Mouse (Mus musculus) myocyte (in vitro differentiated cells): ENCODE measurements around the gene Adam17. TPM values are rescaled to one million over a fixed set of nuclear protein-coding genes. Genes with fewer than 3 reads are reported as not detected.

Experiments
- H3K27me3 ChIP-seq: one replicate; pipeline ENCODE4 v1.6.1; 2011; ENCODE audit not compliant: control insufficient read depth, insufficient read depth, insufficient read length
- H3K36me3 ChIP-seq: one replicate; pipeline ENCODE4 v1.6.1; 2011; ENCODE audit not compliant: control insufficient read depth, insufficient read depth
- H3K4me2 ChIP-seq: one replicate; pipeline ENCODE4 v1.6.1; 2011; ENCODE audit warnings: low read depth, control low read depth
- H3K4me3 ChIP-seq: one replicate; pipeline ENCODE4 v1.5.1; 2011; ENCODE audit warnings: mild to moderate bottlenecking, control low read depth, moderate library complexity
- H3K79me2 ChIP-seq: one replicate; pipeline ENCODE4 v1.6.1; 2011; ENCODE audit not compliant: control insufficient read depth, insufficient read depth
- H3ac ChIP-seq: one replicate; pipeline ENCODE4 v1.6.1; 2011; ENCODE audit not compliant: control insufficient read depth, insufficient read length
- CEBPB ChIP-seq: IDR thresholded peaks from 2 replicates; pipeline ENCODE4 v1.6.1; 2011; ENCODE audit warnings: mild to moderate bottlenecking, moderate library complexity; ENCODE audit not compliant: poor library complexity, insufficient read depth, severe bottlenecking
- E2F4 ChIP-seq: IDR thresholded peaks from one replicate; pipeline ENCODE4 v1.6.1; 2011; ENCODE audit warnings: mild to moderate bottlenecking, control low read depth, moderate library complexity; ENCODE audit not compliant: insufficient read depth
- MAX ChIP-seq: IDR thresholded peaks from one replicate; pipeline ENCODE4 v1.6.1; 2011; ENCODE audit warnings: low read depth, mild to moderate bottlenecking, control low read depth
- MYOD1 ChIP-seq, 3 experiments: IDR thresholded peaks; one replicate each; pipeline ENCODE4 v1.6.1; 2011; ENCODE audit warnings: control low read depth in 2 of 3, low read depth in 2 of 3, mild to moderate bottlenecking in 2 of 3, moderate library complexity in 1 of 3; ENCODE audit not compliant: insufficient read length in 2 of 3, control insufficient read depth in 1 of 3
- MYOG ChIP-seq, 3 experiments: IDR thresholded peaks; one replicate each; pipeline ENCODE4 v1.6.1; 2011; ENCODE audit warnings: control low read depth in 2 of 3, low read depth in 2 of 3, mild to moderate bottlenecking in 2 of 3; ENCODE audit not compliant: insufficient read length in 2 of 3, control insufficient read depth in 1 of 3, insufficient read depth in 1 of 3
- POLR2A ChIP-seq: IDR thresholded peaks from one replicate; pipeline ENCODE4 v1.6.1; 2011; ENCODE audit warnings: low read depth, mild to moderate bottlenecking, control low read depth, moderate library complexity; ENCODE audit not compliant: insufficient read length
- POLR2AphosphoS2 ChIP-seq: IDR thresholded peaks from one replicate; pipeline ENCODE4 v1.6.1; 2011; ENCODE audit warnings: low read depth, control low read depth; ENCODE audit not compliant: insufficient read length
- REST ChIP-seq: IDR thresholded peaks from one replicate; pipeline ENCODE4 v1.6.1; 2011; ENCODE audit warnings: mild to moderate bottlenecking, control low read depth, moderate library complexity; ENCODE audit not compliant: insufficient read depth, insufficient read length
- SRF ChIP-seq: IDR thresholded peaks from one replicate; pipeline ENCODE4 v1.6.1; 2011; ENCODE audit warnings: low read depth; ENCODE audit not compliant: control insufficient read depth, insufficient read length
- TCF12 ChIP-seq: IDR thresholded peaks from one replicate; pipeline ENCODE4 v1.6.1; 2011; ENCODE audit warnings: mild to moderate bottlenecking, control low read depth; ENCODE audit not compliant: poor library complexity, insufficient read depth, severe bottlenecking
- TCF3 ChIP-seq: IDR thresholded peaks from one replicate; pipeline ENCODE4 v1.6.1; 2011; ENCODE audit warnings: low read depth, control low read depth; ENCODE audit not compliant: insufficient read length
- USF1 ChIP-seq: IDR thresholded peaks from one replicate; pipeline ENCODE4 v1.6.1; 2011; ENCODE audit warnings: low read depth, mild to moderate bottlenecking, control low read depth, moderate library complexity
- polyA plus RNA-seq: library from polyadenylated mRNA; unstranded; fragments of >200 nt; fragmentation: generic; extraction: Trizol; gene quantifications from one replicate; pipeline ENCODE4 v1.2.1, GENCODE M21; 2012; ENCODE audit warnings: missing spikeins

Gene Adam17
- polyA plus RNA-seq, 1 experiment, result 13.4 TPM

- no peak overlapping the region for H3K4me2 ChIP-seq
- no peaks in the 10 kb centered on the region for H3K27me3 ChIP-seq
- TF ChIP-seq MYOG (IDR thresholded peaks at IDR 0.05; ENCODE audit: control insufficient read depth in 1 of 3, insufficient read depth in 1 of 3, insufficient read length in 2 of 3, low read depth in 2 of 3), result no peak
- TF ChIP-seq TCF12, result no peak
- no peak for TF ChIP-seq SRF
- TF ChIP-seq CEBPB, result no peak
- no peak for TF ChIP-seq MAX
- no peak for TF ChIP-seq POLR2A
- TF ChIP-seq MYOD1 (IDR thresholded peaks at IDR 0.05; ENCODE audit: control insufficient read depth in 1 of 3, insufficient read length in 2 of 3, low read depth in 2 of 3), result no peak
- TF ChIP-seq TCF3, result no peak
- no peak for TF ChIP-seq E2F4
- no peak for TF ChIP-seq USF1
- TF ChIP-seq REST, result no peak
- TF ChIP-seq POLR2AphosphoS2, result no peak
- H3K36me3 ChIP-seq, result peaks cover 22% of the 10 kb centered on the region
- H3K79me2 ChIP-seq, result no peaks in the 10 kb centered on the region
- no peak overlapping the region for H3ac ChIP-seq
- H3K4me3 ChIP-seq, result no peak overlapping the region
These were observed 71.5 kb downstream of the Adam17 start for GRCm38 (mm10) chr12:21301932-21302331.

- Histone ChIP-seq H3K36me3 (peaks cover 22% of the 10 kb centered on the region), H3K27me3 (no peaks in the 10 kb centered on the region), H3ac (no peak overlapping the region), H3K4me3 (no peak overlapping the region), H3K4me2 (no peak overlapping the region), H3K79me2 (no peaks in the 10 kb centered on the region)
- no peak for TF ChIP-seq POLR2A
These were observed 72.1 kb downstream of the Adam17 start for GRCm38 (mm10) chr12:21301324-21301723.

- Histone ChIP-seq H3K79me2 (no peaks in the 10 kb centered on the region), H3ac (no peak overlapping the region), H3K4me2 (no peak overlapping the region), H3K36me3 (peaks cover 22% of the 10 kb centered on the region), H3K4me3 (no peak overlapping the region), H3K27me3 (no peaks in the 10 kb centered on the region)
- TF ChIP-seq TCF3 (no peak), POLR2AphosphoS2 (no peak), MYOG (IDR thresholded peaks at IDR 0.05; ENCODE audit: control insufficient read depth in 1 of 3, insufficient read depth in 1 of 3, insufficient read length in 2 of 3, low read depth in 2 of 3) (no peak), TCF12 (no peak), MYOD1 (IDR thresholded peaks at IDR 0.05; ENCODE audit: control insufficient read depth in 1 of 3, insufficient read length in 2 of 3, low read depth in 2 of 3) (no peak), REST (no peak), SRF (no peak), MAX (no peak), E2F4 (no peak), USF1 (no peak), CEBPB (no peak), POLR2A (no peak)
These were observed 74.6 kb downstream of the Adam17 start for GRCm38 (mm10) chr12:21298856-21299255.

GRCm38 (mm10) chr12:21289651-21290050 is 83.8 kb downstream of the Adam17 start:
- H3K79me2 ChIP-seq, result peaks cover 21% of the 10 kb centered on the region
- H3ac ChIP-seq, result no peak overlapping the region
- H3K27me3 ChIP-seq, result no peaks in the 10 kb centered on the region
- H3K36me3 ChIP-seq, result peaks cover 21% of the 10 kb centered on the region
- H3K4me2 ChIP-seq, result no peak overlapping the region
- no peak overlapping the region for H3K4me3 ChIP-seq
- TF ChIP-seq USF1, result no peak
- TF ChIP-seq MAX, result no peak
- TF ChIP-seq E2F4, result no peak
- no peak for TF ChIP-seq TCF3
- no peak for TF ChIP-seq CEBPB
- no peak for TF ChIP-seq SRF
- no peak for TF ChIP-seq POLR2AphosphoS2
- no peak for TF ChIP-seq POLR2A
- no peak for TF ChIP-seq REST
- TF ChIP-seq TCF12, result no peak
- TF ChIP-seq MYOD1 (IDR thresholded peaks at IDR 0.05; ENCODE audit: control insufficient read depth in 1 of 3, insufficient read length in 2 of 3, low read depth in 2 of 3), result no peak
- TF ChIP-seq MYOG (IDR thresholded peaks at IDR 0.05; ENCODE audit: control insufficient read depth in 1 of 3, insufficient read depth in 1 of 3, insufficient read length in 2 of 3, low read depth in 2 of 3), result no peak

- Histone ChIP-seq H3ac (no peak overlapping the region), H3K79me2 (peaks cover 21% of the 10 kb centered on the region), H3K36me3 (peaks cover 21% of the 10 kb centered on the region), H3K4me2 (no peak overlapping the region), H3K27me3 (no peaks in the 10 kb centered on the region), H3K4me3 (no peak overlapping the region)
- TF ChIP-seq POLR2A (no peak), MYOD1 (IDR thresholded peaks at IDR 0.05; ENCODE audit: control insufficient read depth in 1 of 3, insufficient read length in 2 of 3, low read depth in 2 of 3) (no peak), TCF12 (no peak), SRF (no peak), MYOG (IDR thresholded peaks at IDR 0.05; ENCODE audit: control insufficient read depth in 1 of 3, insufficient read depth in 1 of 3, insufficient read length in 2 of 3, low read depth in 2 of 3) (no peak), POLR2AphosphoS2 (no peak), TCF3 (no peak), E2F4 (no peak), MAX (no peak), USF1 (no peak), REST (no peak), CEBPB (no peak)
These were observed 84.6 kb downstream of the Adam17 start for GRCm38 (mm10) chr12:21288716-21289395.
